Mouse (Mus musculus): ENCODE measurements at regions not wholly inside any gene's neighbourhood (a gene's known extent, or its start where the extent isn't known, plus 50 kb on each side); places are given as distances from the start of the nearest gene placed in this dataset.

GRCm38 (mm10) chr11:17324651-17325050 lies 67.3 kb downstream of the C1d start:
- Histone ChIP-seq H3K9ac (ENCODE audit: low read depth, low read length) (no peak overlapping the region), H3K9me3 (ENCODE audit: control insufficient read depth, low read length) (no peaks in the 10 kb centered on the region), H3K4me3 (ENCODE audit: low read depth, low read length) (no peak overlapping the region), H3K4me1 (ENCODE audit: control insufficient read depth, insufficient read depth, low read length) (no peaks in the 10 kb centered on the region; the same call in 1 of the 2 replicates), H3K27ac (replicated peaks; ENCODE audit: low read depth, low read length) (no peak overlapping the region), H3K4me2 (ENCODE audit: low read depth, low read length) (no peak overlapping the region), H3K36me3 (ENCODE audit: control insufficient read depth, insufficient read depth, low read length) (no peaks in the 10 kb centered on the region), H3K27me3 (replicated peaks; ENCODE audit: control insufficient read depth, insufficient read depth, low read length) (no peaks in the 10 kb centered on the region)
- WGBS, result 51% methylated on average over 4 of the region's 4 CpGs
- DNase-seq (ENCODE audit: low spot score) (peak; percentile 4), ATAC-seq (ENCODE audit: low read depth) (no peak)

GRCm38 (mm10) chr11:17325731-17326646 lies 68.6 kb downstream of the C1d start:
- ATAC-seq (ENCODE audit: low read depth) (no peak), DNase-seq (ENCODE audit: low spot score) (no peak)
- Histone ChIP-seq H3K36me3 (ENCODE audit: control insufficient read depth, insufficient read depth, low read length) (no peaks in the 10 kb centered on the region), H3K27ac (replicated peaks; ENCODE audit: low read depth, low read length) (no peak overlapping the region), H3K27me3 (replicated peaks; ENCODE audit: control insufficient read depth, insufficient read depth, low read length) (no peaks in the 10 kb centered on the region), H3K9me3 (ENCODE audit: control insufficient read depth, low read length) (no peaks in the 10 kb centered on the region), H3K9ac (ENCODE audit: low read depth, low read length) (no peak overlapping the region), H3K4me2 (ENCODE audit: low read depth, low read length) (no peak overlapping the region), H3K4me1 (ENCODE audit: control insufficient read depth, insufficient read depth, low read length) (no peaks in the 10 kb centered on the region; the same call in 1 of the 2 replicates), H3K4me3 (ENCODE audit: low read depth, low read length) (no peak overlapping the region)
- 71% methylated on average over 10 of the region's 10 CpGs for WGBS

- DNase-seq (ENCODE audit: low spot score) (peak; percentile 2), ATAC-seq (ENCODE audit: low read depth) (no peak)
- Histone ChIP-seq H3K9ac (ENCODE audit: low read depth, low read length) (no peak overlapping the region), H3K27me3 (replicated peaks; ENCODE audit: control insufficient read depth, insufficient read depth, low read length) (no peaks in the 10 kb centered on the region), H3K36me3 (ENCODE audit: control insufficient read depth, insufficient read depth, low read length) (no peaks in the 10 kb centered on the region), H3K27ac (replicated peaks; ENCODE audit: low read depth, low read length) (peak overlapping the region; percentile 33; the same call in 1 of the 2 replicates), H3K4me1 (ENCODE audit: control insufficient read depth, insufficient read depth, low read length) (no peaks in the 10 kb centered on the region; the same call in 1 of the 2 replicates), H3K9me3 (ENCODE audit: control insufficient read depth, low read length) (no peaks in the 10 kb centered on the region), H3K4me2 (ENCODE audit: low read depth, low read length) (no peak overlapping the region), H3K4me3 (ENCODE audit: low read depth, low read length) (no peak overlapping the region)
- WGBS, result 51% methylated on average over 4 of the region's 4 CpGs
Observed at GRCm38 (mm10) chr11:17326695-17327094, 69.3 kb downstream of the C1d start.

- ATAC-seq (ENCODE audit: low read depth) (no peak), DNase-seq (ENCODE audit: low spot score) (no peak)
- Histone ChIP-seq H3K27ac (replicated peaks; ENCODE audit: low read depth, low read length) (no peak overlapping the region), H3K4me2 (ENCODE audit: low read depth, low read length) (no peak overlapping the region), H3K4me3 (ENCODE audit: low read depth, low read length) (no peak overlapping the region), H3K36me3 (ENCODE audit: control insufficient read depth, insufficient read depth, low read length) (no peaks in the 10 kb centered on the region), H3K27me3 (replicated peaks; ENCODE audit: control insufficient read depth, insufficient read depth, low read length) (no peaks in the 10 kb centered on the region), H3K4me1 (ENCODE audit: control insufficient read depth, insufficient read depth, low read length) (no peaks in the 10 kb centered on the region), H3K9ac (ENCODE audit: low read depth, low read length) (no peak overlapping the region), H3K9me3 (ENCODE audit: control insufficient read depth, low read length) (no peaks in the 10 kb centered on the region)
- WGBS, result 81% methylated on average over 1 of the region's 1 CpGs
Observed at GRCm38 (mm10) chr11:17351476-17351875, 94.1 kb downstream of the C1d start.

GRCm38 (mm10) chr11:17352148-17353130 lies 95.1 kb downstream of the C1d start:
- Histone ChIP-seq H3K9me3 (ENCODE audit: control insufficient read depth, low read length) (no peaks in the 10 kb centered on the region), H3K9ac (ENCODE audit: low read depth, low read length) (no peak overlapping the region), H3K4me1 (ENCODE audit: control insufficient read depth, insufficient read depth, low read length) (no peaks in the 10 kb centered on the region), H3K4me2 (ENCODE audit: low read depth, low read length) (no peak overlapping the region), H3K27ac (replicated peaks; ENCODE audit: low read depth, low read length) (no peak overlapping the region), H3K27me3 (replicated peaks; ENCODE audit: control insufficient read depth, insufficient read depth, low read length) (no peaks in the 10 kb centered on the region), H3K36me3 (ENCODE audit: control insufficient read depth, insufficient read depth, low read length) (no peaks in the 10 kb centered on the region), H3K4me3 (ENCODE audit: low read depth, low read length) (no peak overlapping the region)
- DNase-seq (ENCODE audit: low spot score) (no peak), ATAC-seq (ENCODE audit: low read depth) (peak; percentile 55; the same call in 1 of the 2 replicates)
- WGBS, result 70% methylated on average over 17 of the region's 17 CpGs

GRCm38 (mm10) chr11:17359698-17360254 lies 102.4 kb downstream of the C1d start:
- no peak for DNase-seq (ENCODE audit: low spot score)
- Histone ChIP-seq H3K9ac (ENCODE audit: low read depth, low read length) (no peak overlapping the region), H3K27me3 (replicated peaks; ENCODE audit: control insufficient read depth, insufficient read depth, low read length) (no peaks in the 10 kb centered on the region), H3K4me3 (ENCODE audit: low read depth, low read length) (no peak overlapping the region), H3K4me1 (ENCODE audit: control insufficient read depth, insufficient read depth, low read length) (no peaks in the 10 kb centered on the region), H3K9me3 (ENCODE audit: control insufficient read depth, low read length) (no peaks in the 10 kb centered on the region), H3K4me2 (ENCODE audit: low read depth, low read length) (no peak overlapping the region), H3K27ac (replicated peaks; ENCODE audit: low read depth, low read length) (no peak overlapping the region), H3K36me3 (ENCODE audit: control insufficient read depth, insufficient read depth, low read length) (no peaks in the 10 kb centered on the region)
- ATAC-seq (ENCODE audit: low read depth), result no peak
- whole genome bisulfite sequencing, result 78% methylated on average over 1 of the region's 1 CpGs

GRCm38 (mm10) chr11:17377859-17378258 lies 120.5 kb downstream of the C1d start:
- H3K36me3 ChIP-seq (ENCODE audit: control insufficient read depth, insufficient read depth, low read length), result no peaks in the 10 kb centered on the region
- no peaks in the 10 kb centered on the region for H3K4me1 ChIP-seq (ENCODE audit: control insufficient read depth, insufficient read depth, low read length)
- no peaks in the 10 kb centered on the region for H3K9me3 ChIP-seq (ENCODE audit: control insufficient read depth, low read length)
- no peak overlapping the region for H3K4me3 ChIP-seq (ENCODE audit: low read depth, low read length)
- no peak overlapping the region for H3K27ac ChIP-seq (replicated peaks; ENCODE audit: low read depth, low read length)
- no peak overlapping the region for H3K4me2 ChIP-seq (ENCODE audit: low read depth, low read length)
- ATAC-seq (ENCODE audit: low read depth) (no peak), DNase-seq (ENCODE audit: low spot score) (no peak)
- no peaks in the 10 kb centered on the region for H3K27me3 ChIP-seq (replicated peaks; ENCODE audit: control insufficient read depth, insufficient read depth, low read length)
- 80% methylated on average over 3 of the region's 3 CpGs for WGBS
- no peak overlapping the region for H3K9ac ChIP-seq (ENCODE audit: low read depth, low read length)

GRCm38 (mm10) chr11:17386756-17387155 lies 129.4 kb downstream of the C1d start:
- Histone ChIP-seq H3K4me1 (ENCODE audit: control insufficient read depth, insufficient read depth, low read length) (no peaks in the 10 kb centered on the region), H3K27me3 (replicated peaks; ENCODE audit: control insufficient read depth, insufficient read depth, low read length) (no peaks in the 10 kb centered on the region), H3K4me3 (ENCODE audit: low read depth, low read length) (no peak overlapping the region), H3K9me3 (ENCODE audit: control insufficient read depth, low read length) (no peaks in the 10 kb centered on the region), H3K9ac (ENCODE audit: low read depth, low read length) (no peak overlapping the region), H3K36me3 (ENCODE audit: control insufficient read depth, insufficient read depth, low read length) (no peaks in the 10 kb centered on the region), H3K4me2 (ENCODE audit: low read depth, low read length) (no peak overlapping the region), H3K27ac (replicated peaks; ENCODE audit: low read depth, low read length) (no peak overlapping the region)
- no peak for ATAC-seq (ENCODE audit: low read depth)
- no peak for DNase-seq (ENCODE audit: low spot score)
- 75% methylated on average over 3 of the region's 3 CpGs for WGBS
